Mouse (Mus musculus) C2C12 (cell line): ENCODE measurements around the gene Rap1gap2. TPM values are rescaled to one million over a fixed set of nuclear protein-coding genes. Genes with fewer than 3 reads are reported as not detected.

ENCODE experiments used
- H3K27me3 ChIP-seq: one replicate; pipeline ENCODE4 v1.6.1; 2011; ENCODE audit not compliant: control insufficient read depth, insufficient read depth, insufficient read length
- H3K36me3 ChIP-seq: one replicate; pipeline ENCODE4 v1.6.1; 2011; ENCODE audit not compliant: control insufficient read depth, insufficient read depth
- H3K4me3 ChIP-seq: one replicate; pipeline ENCODE4 v1.5.1; 2011; ENCODE audit warnings: mild to moderate bottlenecking, control low read depth; ENCODE audit not compliant: poor library complexity, insufficient read depth, severe bottlenecking
- H3K79me2 ChIP-seq: one replicate; pipeline ENCODE4 v1.6.1; 2011; ENCODE audit not compliant: control insufficient read depth, insufficient read depth
- H3K79me3 ChIP-seq: one replicate; pipeline ENCODE4 v1.6.1; 2011; ENCODE audit warnings: low read depth, control low read depth
- H3ac ChIP-seq: one replicate; pipeline ENCODE3; 2011; ENCODE audit warnings: low read depth; ENCODE audit not compliant: control insufficient read depth, insufficient read length
- CEBPB ChIP-seq: IDR thresholded peaks from one replicate; pipeline ENCODE4 v1.6.1; 2011; ENCODE audit warnings: low read depth, mild to moderate bottlenecking, control low read depth, moderate library complexity
- CTCF ChIP-seq: IDR thresholded peaks from one replicate; pipeline ENCODE4 v1.5.1; 2011; ENCODE audit not compliant: control insufficient read depth, insufficient read depth, insufficient read length
- FOSL1 ChIP-seq: IDR thresholded peaks from one replicate; pipeline ENCODE4 v1.8.0; 2011; ENCODE audit warnings: mild to moderate bottlenecking, low read length; ENCODE audit not compliant: poor library complexity, insufficient read depth, severe bottlenecking
- MAX ChIP-seq: IDR thresholded peaks from one replicate; pipeline ENCODE4 v1.6.1; 2011; ENCODE audit warnings: mild to moderate bottlenecking, control low read depth
- MYOD1 ChIP-seq: IDR thresholded peaks from one replicate; pipeline ENCODE4 v1.6.1; 2011; ENCODE audit warnings: low read depth; ENCODE audit not compliant: control insufficient read depth, insufficient read length
- MYOG ChIP-seq: IDR thresholded peaks from one replicate; pipeline ENCODE4 v1.6.1; 2011; ENCODE audit not compliant: control insufficient read depth, insufficient read length; ENCODE audit errors: extremely low read depth
- USF1 ChIP-seq: IDR thresholded peaks from one replicate; pipeline ENCODE4 v1.6.1; 2011; ENCODE audit warnings: low read depth, mild to moderate bottlenecking, control low read depth, moderate library complexity
- polyA plus RNA-seq: library from polyadenylated mRNA; unstranded; fragments of >200 nt; fragmentation: generic; extraction: Trizol; gene quantifications from one replicate; pipeline ENCODE4 v1.2.1, GENCODE M21; 2012; ENCODE audit warnings: missing spikeins

Rap1gap2 gene
- polyA plus RNA-seq, 1 experiment, result 1.4 TPM

- Histone ChIP-seq H3K79me2 (peaks cover 57% of the 10 kb centered on the region), H3ac (peak overlapping the region; percentile 95), H3K4me3 (peak overlapping the region; percentile 96), H3K27me3 (no peaks in the 10 kb centered on the region), H3K36me3 (peaks cover 34% of the 10 kb centered on the region), H3K79me3 (peaks cover 52% of the 10 kb centered on the region)
- TF ChIP-seq USF1 (no peak), MYOD1 (no peak), CEBPB (no peak), MAX (no peak), MYOG (no peak), CTCF (no peak), FOSL1 (no peak)
Observed at GRCm38 (mm10) chr11:74649647-74650551, 39.2 kb upstream of the Rap1gap2 start.

- H3K79me2 ChIP-seq, result peaks cover 49% of the 10 kb centered on the region
Observed at GRCm38 (mm10) chr11:74649095-74649646, 38.5 kb upstream of the Rap1gap2 start, which contains the start of gene Cluh. Cluh (plus strand) TSS chr11:74649495.

GRCm38 (mm10) chr11:74648676-74649075 lies 38.0 kb upstream of the Rap1gap2 start:
- no peaks in the 10 kb centered on the region for H3K27me3 ChIP-seq
- H3K79me2 ChIP-seq, result peaks cover 44% of the 10 kb centered on the region
- H3K79me3 ChIP-seq, result peaks cover 40% of the 10 kb centered on the region
- TF ChIP-seq MAX, result no peak
- TF ChIP-seq USF1, result no peak
- TF ChIP-seq MYOG, result no peak
- no peak for TF ChIP-seq CEBPB
- TF ChIP-seq CTCF, result no peak
- no peak for TF ChIP-seq MYOD1
- TF ChIP-seq FOSL1, result no peak
- peak overlapping the region; percentile 96 for H3K4me3 ChIP-seq
- no peak overlapping the region for H3ac ChIP-seq
- peaks cover 25% of the 10 kb centered on the region for H3K36me3 ChIP-seq

More at GRCm38 (mm10) chr11:74649095-74649646, 38.5 kb upstream of the Rap1gap2 start, which contains the start of gene Cluh:
- peak within 1 kb of the TSS; percentile 96 for H3K4me3 ChIP-seq
- peaks cover 45% of the 10 kb centered on the region for H3K79me3 ChIP-seq
- TF ChIP-seq FOSL1 (no peak), USF1 (peak; percentile 75), MYOD1 (no peak), MAX (peak; percentile 83)
- peak within 1 kb of the TSS; percentile 95 for H3ac ChIP-seq
- H3K36me3 ChIP-seq, result peaks cover 28% of the 10 kb centered on the region
- no peaks in the 10 kb centered on the region for H3K27me3 ChIP-seq

GRCm38 (mm10) chr11:74647966-74648365 lies 37.3 kb upstream of the Rap1gap2 start:
- peaks cover 37% of the 10 kb centered on the region for H3K79me2 ChIP-seq
- H3K27me3 ChIP-seq, result no peaks in the 10 kb centered on the region
- H3ac ChIP-seq, result no peak overlapping the region
- H3K36me3 ChIP-seq, result peaks cover 18% of the 10 kb centered on the region
- TF ChIP-seq MAX (no peak), MYOG (no peak), MYOD1 (no peak), FOSL1 (no peak), CEBPB (no peak), CTCF (no peak), USF1 (no peak)
- peaks cover 33% of the 10 kb centered on the region for H3K79me3 ChIP-seq
- no peak overlapping the region for H3K4me3 ChIP-seq

- Histone ChIP-seq H3K27me3 (no peaks in the 10 kb centered on the region), H3K79me3 (no peaks in the 10 kb centered on the region), H3ac (no peak overlapping the region), H3K79me2 (no peaks in the 10 kb centered on the region), H3K4me3 (no peak overlapping the region), H3K36me3 (no peaks in the 10 kb centered on the region)
- TF ChIP-seq CEBPB (no peak), MYOG (no peak), USF1 (no peak), MYOD1 (no peak), CTCF (no peak), FOSL1 (no peak), MAX (no peak)
Observed at GRCm38 (mm10) chr11:74639628-74640027, 28.9 kb upstream of the Rap1gap2 start.
